Mouse (Mus musculus) embryonic facial prominence, embryonic 12.5 days (tissue): ENCODE results near the gene Map3k19. TPM values are rescaled to one million over a fixed set of nuclear protein-coding genes. Genes with fewer than 3 reads are reported as not detected.

Experiments used
- ATAC-seq: fragments of 200-750 bp; cut with Nextera tagmentation; 2 replicates; pipeline ENCODE4 v1.8.0; 2017; ENCODE audit not compliant: insufficient number of reproducible peaks, insufficient read depth, low FRiP score, low TSS enrichment
- H3K27ac ChIP-seq: fragments of 300-500 bp; sonication (generic); 2 replicates; pipeline ENCODE4 v1.5.1; 2016; ENCODE audit warnings: mild to moderate bottlenecking
- H3K27me3 ChIP-seq: fragments of 300-500 bp; sonication (generic); 2 replicates; pipeline ENCODE4 v1.6.1; 2016; ENCODE audit warnings: mild to moderate bottlenecking, moderate library complexity
- H3K36me3 ChIP-seq: fragments of 300-500 bp; sonication (generic); 2 replicates; pipeline ENCODE4 v1.6.1; 2016; ENCODE audit warnings: mild to moderate bottlenecking
- H3K4me1 ChIP-seq: fragments of 300-500 bp; sonication (generic); 2 replicates; pipeline ENCODE4 v1.6.1; 2016
- H3K4me2 ChIP-seq: fragments of 300-500 bp; sonication (generic); replicated peaks from 2 replicates; pipeline ENCODE4 v1.6.1; 2016; ENCODE audit warnings: mild to moderate bottlenecking, moderate library complexity
- H3K4me3 ChIP-seq: fragments of 300-500 bp; sonication (generic); 2 replicates; pipeline ENCODE4 v1.5.1; 2016; ENCODE audit warnings: mild to moderate bottlenecking
- H3K9ac ChIP-seq: fragments of 300-500 bp; sonication (generic); 2 replicates; pipeline ENCODE4 v1.6.1; 2016; ENCODE audit warnings: mild to moderate bottlenecking, moderate library complexity
- H3K9me3 ChIP-seq: fragments of 300-500 bp; sonication (generic); 2 replicates; pipeline ENCODE4 v1.6.1; 2016; ENCODE audit warnings: mild to moderate bottlenecking, moderate library complexity
- WGBS: fragments of 180-500 bp; shearing (Covaris S2); methylation state at CpG from one replicate; pipeline ENCODE4 v1.1.7; 2016; 5-methylcytosine and 5-hydroxymethylcytosine counted together
- polyA plus RNA-seq: library from polyadenylated mRNA; unstranded; fragments of >200 nt; fragmentation: Nextera tagmentation; extraction: Ambion mirVana; gene quantifications from 2 replicates; pipeline ENCODE4 v1.2.1, GENCODE M21; 2016

The Map3k19 gene
- 0.05 TPM in 1 of 2 replicates, not detected in the other for polyA plus RNA-seq

DNA sequence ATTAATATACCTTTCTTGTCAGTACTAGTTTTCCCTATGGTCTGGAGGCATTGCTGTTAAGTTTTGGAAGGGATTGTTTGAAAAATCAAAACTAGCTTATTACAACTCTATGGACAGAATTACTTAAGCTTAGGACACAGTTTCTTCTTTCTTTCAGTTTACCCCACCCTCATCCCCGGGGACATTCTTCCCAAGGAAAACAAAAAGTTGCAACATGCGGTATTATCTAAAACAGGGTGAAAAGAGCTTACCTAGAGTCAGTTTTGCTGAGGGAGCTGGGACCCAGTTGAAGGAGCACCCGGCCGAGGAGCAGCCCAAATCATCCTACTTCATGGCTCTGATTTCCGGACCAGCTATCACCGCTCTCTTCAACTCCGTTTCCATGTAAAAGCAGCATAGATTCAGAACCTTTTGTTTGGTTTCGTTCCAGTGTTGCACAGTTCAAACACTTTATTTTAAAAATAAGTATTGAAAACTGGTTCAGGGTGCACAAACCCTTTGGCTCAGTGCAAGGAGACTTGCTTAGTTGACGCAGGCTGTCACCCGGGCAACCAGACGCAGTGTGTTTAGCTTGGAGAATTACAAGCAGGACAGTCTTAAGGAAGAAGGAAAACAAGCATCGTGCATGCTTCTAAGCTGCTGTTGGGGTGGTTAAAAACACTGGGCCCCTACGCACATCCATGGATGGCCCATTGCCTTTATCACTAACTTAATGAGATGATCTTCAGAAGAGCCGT, at the start of gene Map3k19:
Map3k19 (minus strand) TSS at position 546 of the 737 bp plus-strand sequence.
- H3K27ac ChIP-seq: no peak within 1 kb of the TSS
- no peaks in the 10 kb centered on the region for H3K4me1 ChIP-seq
- no peak for ATAC-seq
- H3K4me3 ChIP-seq: no peak within 1 kb of the TSS
- H3K9me3 ChIP-seq: peaks cover 5% of the 10 kb centered on the region; the same call in 1 of the 2 replicates
- H3K27me3 ChIP-seq: no peaks in the 10 kb centered on the region
- H3K4me2 ChIP-seq: no peak within 1 kb of the TSS
- no peaks in the 10 kb centered on the region for H3K36me3 ChIP-seq
- H3K9ac ChIP-seq: no peak within 1 kb of the TSS
- 79% methylated on average over 14 of the region's 14 CpGs for WGBS

DNA sequence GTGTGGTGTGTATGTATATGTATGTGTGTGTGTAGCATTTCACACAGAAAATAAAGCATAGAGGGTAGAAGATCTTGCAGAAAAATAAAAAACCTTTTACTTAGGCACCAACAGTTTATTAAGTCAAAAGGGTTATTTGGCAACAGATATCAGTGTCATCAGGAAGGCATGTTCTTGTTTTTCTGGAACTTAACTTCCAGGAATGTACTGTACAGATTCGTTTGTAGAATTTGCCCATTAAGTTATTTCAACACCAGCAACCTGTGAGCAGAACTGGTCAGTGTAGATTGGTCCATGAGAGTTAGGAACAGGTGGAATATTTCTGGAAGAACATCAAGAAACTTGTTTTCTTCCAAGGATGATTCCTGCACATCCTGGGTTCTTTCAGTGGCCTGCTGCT, 44.6 kb upstream of the Map3k19 start:
- no peaks in the 10 kb centered on the region for H3K27me3 ChIP-seq
- H3K9ac ChIP-seq: no peak overlapping the region
- no peak for ATAC-seq
- WGBS: 84% methylated on average over 1 of the region's 1 CpGs
- H3K9me3 ChIP-seq: no peaks in the 10 kb centered on the region
- H3K4me2 ChIP-seq: no peak overlapping the region
- no peak overlapping the region for H3K4me3 ChIP-seq
- H3K4me1 ChIP-seq: no peaks in the 10 kb centered on the region
- no peak overlapping the region for H3K27ac ChIP-seq
- H3K36me3 ChIP-seq: peaks cover 3% of the 10 kb centered on the region; the same call in 1 of the 2 replicates

DNA sequence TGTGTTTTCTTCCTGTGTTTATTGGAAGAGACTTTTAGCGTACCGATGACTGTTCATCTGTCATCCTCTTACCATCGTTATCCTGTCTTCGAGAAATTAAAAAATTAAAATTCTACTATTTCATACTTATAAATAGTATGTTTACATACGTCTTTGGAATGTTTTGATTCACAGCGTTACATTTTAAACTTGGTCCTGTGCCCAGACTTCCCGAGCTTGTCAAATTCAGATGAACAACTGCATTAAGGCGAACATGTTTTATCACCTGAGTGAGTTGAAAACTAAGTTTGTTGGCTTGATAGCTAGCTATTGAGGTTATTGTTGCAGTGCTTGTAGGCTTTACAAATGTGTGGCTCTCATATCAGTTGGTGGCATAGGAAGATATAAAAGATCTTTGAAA, 14.4 kb upstream of the Map3k19 start:
- no peaks in the 10 kb centered on the region for H3K27me3 ChIP-seq
- no peaks in the 10 kb centered on the region for H3K9me3 ChIP-seq
- H3K4me3 ChIP-seq: peak overlapping the region; percentile 86
- 0 out of 2 replicates have a peak, but pooled peaks cover 3% of the 10 kb centered on the region for H3K36me3 ChIP-seq
- ATAC-seq: no peak
- H3K4me2 ChIP-seq: peak overlapping the region; percentile 68
- WGBS: 49% methylated on average over 8 of the region's 8 CpGs
- 0 out of 2 replicates have a peak overlapping the region, but pooled peaks have one; percentile 70 for H3K27ac ChIP-seq
- peaks cover 3% of the 10 kb centered on the region; the same call in 1 of the 2 replicates for H3K4me1 ChIP-seq
- H3K9ac ChIP-seq: peak overlapping the region; percentile 77; the same call in 1 of the 2 replicates

DNA sequence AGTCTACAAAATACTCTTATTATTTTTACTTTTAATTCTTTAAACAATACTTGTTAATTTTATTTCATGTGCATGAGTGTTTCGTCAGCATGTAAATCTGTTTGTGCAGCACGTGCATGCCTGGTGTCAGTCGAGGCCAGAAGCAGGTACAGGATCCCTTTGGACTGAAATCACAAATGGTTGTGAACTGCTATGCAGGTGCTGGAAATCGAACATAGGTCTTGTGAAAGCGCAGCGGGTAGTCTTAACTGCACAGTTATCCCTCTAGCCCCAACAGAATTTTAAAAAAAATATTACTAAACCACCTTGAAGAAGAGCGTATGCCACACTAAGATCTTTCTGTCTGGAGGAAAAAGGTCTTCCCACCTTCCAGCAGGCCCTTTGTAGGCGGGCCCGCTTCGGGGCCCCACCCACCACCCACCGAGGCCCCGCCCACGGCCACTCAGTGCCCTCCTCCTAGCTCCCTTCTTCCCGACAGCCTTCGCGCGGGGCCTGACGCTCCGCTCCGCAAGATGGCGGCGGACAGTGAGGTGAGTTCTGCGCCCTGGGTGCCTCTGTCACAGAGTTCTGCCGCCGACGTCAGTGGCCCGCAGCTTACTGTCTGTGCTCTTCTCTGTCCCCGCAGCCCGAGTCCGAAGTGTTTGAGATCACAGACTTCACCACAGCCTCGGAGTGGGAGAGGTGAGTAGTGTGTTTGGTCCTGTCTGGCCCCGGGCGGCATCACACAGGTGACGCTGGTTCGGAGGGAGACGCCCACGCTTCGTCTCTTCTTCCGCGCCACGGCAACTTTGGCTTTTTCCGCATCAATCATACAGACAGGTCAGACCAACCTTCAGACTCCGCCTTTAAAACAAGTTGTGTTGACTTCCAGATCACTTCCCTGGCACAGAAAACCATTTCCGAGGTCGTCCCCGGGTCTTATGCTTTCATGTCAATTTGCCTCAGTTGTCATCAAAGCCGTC, 13.8 kb upstream of the Map3k19 start, which contains the start of gene Rab3gap1:
Rab3gap1 (plus strand) TSS at position 474 of the 962 bp plus-strand sequence.
- 12% methylated on average over 47 of the region's 47 CpGs for WGBS
- ATAC-seq: peak; percentile 96
- peaks cover 3% of the 10 kb centered on the region; the same call in 1 of the 2 replicates for H3K4me1 ChIP-seq
- 0 out of 2 replicates have a peak, but pooled peaks cover 3% of the 10 kb centered on the region for H3K36me3 ChIP-seq
- H3K4me3 ChIP-seq: peak within 1 kb of the TSS; percentile 86
- peak within 1 kb of the TSS; percentile 77 for H3K9ac ChIP-seq
- peak within 1 kb of the TSS; percentile 70 for H3K27ac ChIP-seq
- no peaks in the 10 kb centered on the region for H3K27me3 ChIP-seq
- peak within 1 kb of the TSS; percentile 68 for H3K4me2 ChIP-seq
- H3K9me3 ChIP-seq: no peaks in the 10 kb centered on the region

DNA sequence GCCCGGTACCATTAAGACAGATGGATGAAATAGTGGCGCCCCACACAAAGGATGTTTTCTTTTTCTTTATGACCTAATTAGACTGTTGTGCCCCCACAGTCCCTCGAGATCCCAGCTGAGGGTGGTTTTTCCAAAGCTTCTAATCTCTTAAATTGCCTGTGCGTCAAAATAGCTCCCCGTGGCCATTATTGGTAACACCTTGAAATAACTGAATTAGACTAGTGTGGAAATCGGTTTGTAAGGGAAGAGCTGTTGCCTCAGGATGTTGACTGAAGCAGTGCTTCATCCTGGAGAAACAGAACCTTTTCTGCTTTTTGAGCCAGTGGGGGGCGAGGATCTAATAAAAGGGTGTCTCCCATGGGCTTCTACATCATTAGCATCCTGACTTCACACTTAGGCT, 9.0 kb upstream of the Map3k19 start:
- Histone ChIP-seq H3K27ac (no peak overlapping the region), H3K9ac (no peak overlapping the region), H3K4me3 (no peak overlapping the region), H3K4me2 (no peak overlapping the region), H3K27me3 (no peaks in the 10 kb centered on the region), H3K9me3 (no peaks in the 10 kb centered on the region), H3K4me1 (no peaks in the 10 kb centered on the region), H3K36me3 (no peaks in the 10 kb centered on the region)
- ATAC-seq: no peak
- WGBS: 34% methylated on average over 7 of the region's 7 CpGs

DNA sequence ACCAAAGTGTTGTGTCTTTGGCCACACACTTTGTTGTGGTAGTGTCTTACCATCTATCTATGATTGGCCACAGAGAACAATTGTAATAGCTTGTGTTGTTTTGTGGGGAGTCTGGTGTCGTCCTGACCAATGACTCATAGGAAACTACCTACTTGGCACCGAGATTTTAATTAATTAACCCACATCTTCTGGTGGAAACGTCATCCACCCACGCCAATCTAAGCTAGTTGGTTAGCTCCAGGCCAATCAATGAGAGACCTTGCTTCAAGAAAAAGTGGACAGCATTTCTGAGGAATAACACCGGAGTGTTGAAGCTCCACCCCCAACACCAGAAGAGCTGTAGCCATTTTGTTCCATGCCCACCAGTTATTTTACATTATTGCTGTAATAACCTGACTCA, 7.1 kb upstream of the Map3k19 start:
- Histone ChIP-seq H3K9me3 (no peaks in the 10 kb centered on the region), H3K36me3 (no peaks in the 10 kb centered on the region), H3K4me3 (no peak overlapping the region), H3K27me3 (no peaks in the 10 kb centered on the region), H3K9ac (no peak overlapping the region), H3K4me2 (no peak overlapping the region), H3K4me1 (no peaks in the 10 kb centered on the region), H3K27ac (no peak overlapping the region)
- no peak for ATAC-seq
- WGBS: 91% methylated on average over 5 of the region's 5 CpGs

DNA sequence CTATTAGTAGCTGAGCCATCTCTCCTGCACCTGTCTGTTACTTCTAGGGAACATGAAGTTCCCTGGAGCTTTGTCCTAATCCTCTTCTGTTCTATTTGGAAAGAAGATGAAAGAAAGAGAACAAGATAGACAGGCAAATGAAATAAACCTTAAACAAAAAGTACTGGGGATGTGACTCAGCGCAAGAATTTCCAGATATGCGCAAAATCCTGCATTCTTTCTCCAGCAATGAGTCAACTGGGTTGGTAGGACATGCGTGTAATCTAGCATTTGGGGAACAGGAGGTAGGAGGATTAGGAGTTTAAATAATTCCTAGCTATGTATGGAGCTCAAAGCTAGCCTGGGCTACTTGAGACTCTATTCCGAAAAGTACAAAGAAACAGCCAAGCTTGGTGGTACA, 5.7 kb upstream of the Map3k19 start:
- Histone ChIP-seq H3K9ac (no peak overlapping the region), H3K9me3 (no peaks in the 10 kb centered on the region), H3K27ac (no peak overlapping the region), H3K4me1 (no peaks in the 10 kb centered on the region), H3K4me3 (no peak overlapping the region), H3K36me3 (no peaks in the 10 kb centered on the region), H3K27me3 (no peaks in the 10 kb centered on the region), H3K4me2 (no peak overlapping the region)
- WGBS: 92% methylated on average over 4 of the region's 4 CpGs
- no peak for ATAC-seq

DNA sequence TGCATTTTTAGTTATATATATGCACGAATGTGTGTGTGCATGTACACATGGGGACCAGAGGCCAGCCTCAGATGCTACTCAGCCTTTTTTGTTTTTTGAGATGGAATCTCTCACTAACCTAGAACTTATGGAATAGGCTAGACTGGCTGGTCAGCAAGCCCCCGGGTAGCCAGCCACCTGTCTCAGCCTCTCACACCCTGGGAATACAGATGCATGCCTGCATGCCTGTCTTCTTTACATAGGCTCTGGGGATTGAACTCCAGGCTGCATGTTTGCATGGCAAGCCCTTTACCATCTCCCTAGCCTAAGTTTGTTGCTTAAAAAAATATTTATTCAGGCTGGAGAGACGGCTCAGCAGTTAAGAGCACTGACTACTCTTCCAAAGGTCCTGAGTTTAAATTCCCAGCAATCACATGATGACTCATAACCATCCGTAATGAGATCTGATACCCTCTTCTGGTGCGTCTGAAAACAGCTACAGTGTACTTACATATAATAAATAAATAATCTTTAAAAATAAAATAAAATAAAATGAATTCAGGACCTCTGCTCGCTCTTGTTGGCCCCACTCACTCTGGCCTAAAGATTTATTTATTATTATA, 5.1 kb upstream of the Map3k19 start:
- no peaks in the 10 kb centered on the region for H3K36me3 ChIP-seq
- no peak overlapping the region for H3K27ac ChIP-seq
- H3K4me2 ChIP-seq: no peak overlapping the region
- no peaks in the 10 kb centered on the region for H3K27me3 ChIP-seq
- no peak overlapping the region for H3K9ac ChIP-seq
- H3K4me3 ChIP-seq: no peak overlapping the region
- WGBS: 72% methylated on average over 6 of the region's 6 CpGs
- H3K9me3 ChIP-seq: no peaks in the 10 kb centered on the region
- no peak for ATAC-seq
- no peaks in the 10 kb centered on the region for H3K4me1 ChIP-seq

DNA sequence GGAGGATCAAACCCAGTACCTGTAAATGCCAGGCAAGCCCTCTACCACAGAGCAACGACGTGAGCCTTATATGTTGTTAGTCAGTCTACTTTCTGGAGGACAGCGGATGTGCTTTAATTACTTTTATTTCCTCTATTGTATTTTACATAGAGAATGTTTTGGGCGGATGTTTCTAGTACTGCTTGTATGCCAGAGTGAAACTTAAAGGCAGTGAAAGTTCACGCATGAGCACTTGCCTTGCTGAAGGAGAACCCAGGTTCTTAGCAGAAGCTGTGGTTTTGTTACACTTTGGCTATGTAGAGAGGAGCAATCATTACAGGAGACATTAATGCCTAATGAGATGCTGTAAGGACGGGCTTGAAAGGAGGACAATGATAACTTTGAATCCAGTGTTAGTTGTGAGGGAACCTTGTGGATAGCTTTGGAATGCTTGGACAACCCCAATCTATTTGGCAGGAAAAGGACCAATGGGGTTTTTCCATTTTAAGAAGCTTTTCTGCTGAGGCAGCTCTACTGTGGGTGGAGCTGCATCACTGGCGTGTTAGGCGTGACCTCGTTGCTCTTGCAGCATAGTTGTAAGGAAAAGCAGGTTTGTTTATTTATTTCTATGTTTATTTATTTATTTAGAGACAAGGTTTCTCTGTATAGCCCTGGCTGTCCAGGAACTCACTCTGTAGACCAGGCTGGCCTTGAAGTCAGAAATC, 4.3 kb upstream of the Map3k19 start:
- Histone ChIP-seq H3K4me2 (no peak overlapping the region), H3K36me3 (no peaks in the 10 kb centered on the region), H3K9me3 (no peaks in the 10 kb centered on the region), H3K9ac (no peak overlapping the region), H3K27ac (no peak overlapping the region), H3K4me3 (no peak overlapping the region), H3K27me3 (no peaks in the 10 kb centered on the region), H3K4me1 (no peaks in the 10 kb centered on the region)
- 83% methylated on average over 9 of the region's 9 CpGs for WGBS
- no peak for ATAC-seq

DNA sequence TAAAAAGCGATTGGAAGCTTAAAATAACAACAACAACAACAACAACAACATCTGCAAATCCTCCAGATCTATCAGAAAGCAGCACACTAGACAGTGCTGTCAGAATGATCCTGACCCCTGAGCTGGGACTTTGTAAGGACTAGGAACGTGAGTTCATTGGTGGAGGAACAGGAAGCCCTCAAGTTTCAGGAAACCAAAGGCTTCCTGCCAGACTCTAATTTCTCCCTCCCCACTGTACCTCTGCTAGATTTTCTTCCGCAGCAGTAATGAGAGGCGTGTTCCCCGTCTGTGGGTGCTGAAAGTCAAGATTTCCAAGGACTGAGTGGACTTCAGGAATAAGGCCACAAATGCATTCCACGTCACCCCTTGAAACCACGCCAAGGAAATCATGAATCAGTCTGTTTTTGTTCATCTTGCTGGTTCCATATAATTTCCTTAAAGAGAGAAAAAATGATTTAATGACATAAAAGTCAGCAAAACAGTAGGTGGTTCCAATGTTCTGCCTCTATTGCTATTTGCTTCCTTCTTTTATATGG, 4.7 kb downstream of the Map3k19 start:
- no peaks in the 10 kb centered on the region for H3K27me3 ChIP-seq
- peaks cover 5% of the 10 kb centered on the region; the same call in 1 of the 2 replicates for H3K9me3 ChIP-seq
- no peak overlapping the region for H3K4me2 ChIP-seq
- no peak overlapping the region for H3K4me3 ChIP-seq
- WGBS: 64% methylated on average over 7 of the region's 7 CpGs
- no peak overlapping the region for H3K27ac ChIP-seq
- no peak for ATAC-seq
- no peaks in the 10 kb centered on the region for H3K36me3 ChIP-seq
- H3K4me1 ChIP-seq: no peaks in the 10 kb centered on the region
- no peak overlapping the region for H3K9ac ChIP-seq

DNA sequence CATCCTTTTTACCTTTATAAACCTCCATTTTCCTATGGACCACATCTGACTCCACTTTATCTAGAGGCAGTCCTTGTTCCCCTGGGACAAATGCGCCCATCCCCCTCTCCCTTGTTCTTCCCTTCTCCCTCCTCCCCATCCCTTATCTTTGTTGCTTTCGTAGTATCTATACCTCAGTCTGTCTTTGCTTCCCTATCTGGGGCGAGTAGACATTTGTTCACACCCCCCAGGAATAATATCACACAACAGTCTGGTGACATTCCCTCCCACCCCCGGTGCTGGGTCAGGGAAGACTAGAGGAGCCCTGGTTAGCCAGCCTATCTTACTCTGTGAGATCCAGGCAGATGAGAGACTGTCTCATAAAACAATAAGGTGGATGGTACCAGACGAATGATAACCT, 9.4 kb downstream of the Map3k19 start:
- 75% methylated on average over 5 of the region's 5 CpGs for WGBS
- Histone ChIP-seq H3K4me1 (no peaks in the 10 kb centered on the region), H3K9me3 (no peaks in the 10 kb centered on the region), H3K9ac (no peak overlapping the region), H3K4me3 (no peak overlapping the region), H3K27me3 (no peaks in the 10 kb centered on the region), H3K4me2 (no peak overlapping the region), H3K36me3 (no peaks in the 10 kb centered on the region), H3K27ac (no peak overlapping the region)
- no peak for ATAC-seq
